Mouse (Mus musculus) intestine, embryonic 16.5 days (tissue): ENCODE data around the gene Ube2c. TPM values are rescaled to one million over a fixed set of nuclear protein-coding genes. Genes with fewer than 3 reads are reported as not detected.
A peak's percentile ranks its signal among the peaks of the same experiment; 100 is the strongest.

Experiments
- ATAC-seq: fragments of 200-750 bp; cut with Nextera tagmentation; 2 replicates; pipeline ENCODE4 v1.8.0; 2017; ENCODE audit warnings: moderate TSS enrichment, moderate library complexity
- H3K27ac ChIP-seq: fragments of 300-500 bp; sonication (generic); 2 replicates; pipeline ENCODE4 v1.5.1; 2014; ENCODE audit warnings: mild to moderate bottlenecking, low read length
- H3K27me3 ChIP-seq: fragments of 300-500 bp; sonication (generic); replicated peaks from 2 replicates; pipeline ENCODE4 v1.6.1; 2014; ENCODE audit warnings: low read length, control low read depth, mixed read lengths; ENCODE audit not compliant: control insufficient read depth, insufficient read depth
- H3K36me3 ChIP-seq: fragments of 300-500 bp; sonication (generic); 2 replicates; pipeline ENCODE4 v1.6.1; 2014; ENCODE audit warnings: low read length, control low read depth; ENCODE audit not compliant: control insufficient read depth, insufficient read depth
- H3K4me1 ChIP-seq: fragments of 300-500 bp; sonication (generic); 2 replicates; pipeline ENCODE4 v1.6.1; 2014; ENCODE audit warnings: low read length, control low read depth, mixed read lengths; ENCODE audit not compliant: control insufficient read depth, insufficient read depth
- H3K4me2 ChIP-seq: fragments of 300-500 bp; sonication (generic); 2 replicates; pipeline ENCODE4 v1.6.1; 2014; ENCODE audit warnings: low read depth, low read length, control low read depth
- H3K4me3 ChIP-seq: fragments of 300-500 bp; sonication (generic); 2 replicates; pipeline ENCODE4 v1.5.1; 2014; ENCODE audit warnings: mild to moderate bottlenecking, low read length
- H3K9ac ChIP-seq: fragments of 300-500 bp; sonication (generic); 2 replicates; pipeline ENCODE4 v1.6.1; 2014; ENCODE audit warnings: low read depth, low read length
- H3K9me3 ChIP-seq: fragments of 300-500 bp; sonication (generic); 2 replicates; pipeline ENCODE4 v1.6.1; 2016; ENCODE audit warnings: low read length, control low read depth; ENCODE audit not compliant: control insufficient read depth
- WGBS: fragments of 180-500 bp; shearing (Covaris S2); extraction: QIAGEN DNeasy Blood & Tissue Kit; methylation state at CpG from one replicate; pipeline ENCODE4 v1.1.7; 2014; 5-methylcytosine and 5-hydroxymethylcytosine counted together
- polyA plus RNA-seq: library from polyadenylated mRNA; unstranded; fragments of >200 nt; fragmentation: Nextera tagmentation; extraction: Ambion mirVana; gene quantifications from 2 replicates; pipeline ENCODE4 v1.2.1, GENCODE M21; 2015

Ube2c gene
- polyA plus RNA-seq, 1 experiment from 2014 or later, result 426 TPM

GRCm38 (mm10) chr2:164758692-164759091, 11.0 kb upstream of the Ube2c start:
- Histone ChIP-seq H3K36me3 (peaks cover 25% of the 10 kb centered on the region), H3K27ac (no peak overlapping the region), H3K9ac (no peak overlapping the region), H3K4me1 (no peaks in the 10 kb centered on the region), H3K4me3 (no peak overlapping the region), H3K4me2 (no peak overlapping the region), H3K27me3 (no peaks in the 10 kb centered on the region), H3K9me3 (no peaks in the 10 kb centered on the region)
- 74% methylated on average over 1 of the region's 1 CpGs for WGBS
- no peak for ATAC-seq

- peaks cover 23% of the 10 kb centered on the region for H3K36me3 ChIP-seq
These were observed 9.5 kb upstream of the Ube2c start for GRCm38 (mm10) chr2:164760059-164760833.

GRCm38 (mm10) chr2:164761502-164761901, 8.2 kb upstream of the Ube2c start:
- no peaks in the 10 kb centered on the region for H3K27me3 ChIP-seq
- H3K27ac ChIP-seq, result no peak overlapping the region
- peak; percentile 80 for ATAC-seq
- H3K9me3 ChIP-seq, result no peaks in the 10 kb centered on the region
- no peak overlapping the region for H3K4me3 ChIP-seq
- H3K9ac ChIP-seq, result no peak overlapping the region
- peaks cover 12% of the 10 kb centered on the region for H3K36me3 ChIP-seq
- no peaks in the 10 kb centered on the region for H3K4me1 ChIP-seq
- 94% methylated on average over 2 of the region's 2 CpGs for WGBS
- no peak overlapping the region for H3K4me2 ChIP-seq

More at GRCm38 (mm10) chr2:164760059-164760833, 9.5 kb upstream of the Ube2c start:
- Histone ChIP-seq H3K9me3 (no peaks in the 10 kb centered on the region), H3K4me3 (no peak overlapping the region), H3K27me3 (no peaks in the 10 kb centered on the region), H3K4me2 (no peak overlapping the region), H3K27ac (no peak overlapping the region), H3K9ac (no peak overlapping the region), H3K4me1 (no peaks in the 10 kb centered on the region)
- WGBS, result 80% methylated on average over 4 of the region's 4 CpGs
- ATAC-seq, result no peak

GRCm38 (mm10) chr2:164761971-164762370, 7.7 kb upstream of the Ube2c start:
- ATAC-seq, result no peak
- Histone ChIP-seq H3K27ac (no peak overlapping the region), H3K4me1 (no peaks in the 10 kb centered on the region), H3K4me3 (no peak overlapping the region), H3K4me2 (no peak overlapping the region), H3K36me3 (peaks cover 12% of the 10 kb centered on the region), H3K27me3 (no peaks in the 10 kb centered on the region), H3K9me3 (no peaks in the 10 kb centered on the region), H3K9ac (no peak overlapping the region)
- WGBS, result 95% methylated on average over 4 of the region's 4 CpGs

- Histone ChIP-seq H3K4me1 (no peaks in the 10 kb centered on the region), H3K9me3 (no peaks in the 10 kb centered on the region), H3K27me3 (no peaks in the 10 kb centered on the region), H3K36me3 (peaks cover 14% of the 10 kb centered on the region), H3K4me2 (no peak overlapping the region), H3K4me3 (no peak overlapping the region), H3K27ac (no peak overlapping the region), H3K9ac (no peak overlapping the region)
- 81% methylated on average over 7 of the region's 7 CpGs for WGBS
- ATAC-seq, result no peak
These were observed 7.1 kb upstream of the Ube2c start for GRCm38 (mm10) chr2:164762593-164762992.

- no peaks in the 10 kb centered on the region for H3K27me3 ChIP-seq
- H3K27ac ChIP-seq, result no peak overlapping the region
- no peak for ATAC-seq
- peaks cover 5% of the 10 kb centered on the region; the same call in 1 of the 2 replicates for H3K4me1 ChIP-seq
- no peak overlapping the region for H3K4me2 ChIP-seq
- H3K4me3 ChIP-seq, result no peak overlapping the region
- 74% methylated on average over 3 of the region's 3 CpGs for WGBS
- peaks cover 17% of the 10 kb centered on the region for H3K36me3 ChIP-seq
- no peak overlapping the region for H3K9ac ChIP-seq
- H3K9me3 ChIP-seq, result no peaks in the 10 kb centered on the region
These were observed 3.9 kb upstream of the Ube2c start for GRCm38 (mm10) chr2:164765841-164766240.

GRCm38 (mm10) chr2:164767812-164768540, 1.7 kb upstream of the Ube2c start:
- ATAC-seq, result no peak
- 93% methylated on average over 15 of the region's 15 CpGs for WGBS
- Histone ChIP-seq H3K4me3 (no peak overlapping the region), H3K36me3 (peaks cover 17% of the 10 kb centered on the region), H3K9me3 (no peaks in the 10 kb centered on the region), H3K27ac (no peak overlapping the region), H3K4me2 (no peak overlapping the region), H3K27me3 (no peaks in the 10 kb centered on the region), H3K4me1 (peaks cover 19% of the 10 kb centered on the region), H3K9ac (no peak overlapping the region)

GRCm38 (mm10) chr2:164770279-164770678, 581 bp downstream of the Ube2c start:
- Histone ChIP-seq H3K27ac (peak overlapping the region; percentile 62), H3K4me1 (peaks cover 22% of the 10 kb centered on the region), H3K36me3 (peaks cover 12% of the 10 kb centered on the region), H3K4me3 (peak overlapping the region; percentile 80), H3K9ac (peak overlapping the region; percentile 80), H3K27me3 (no peaks in the 10 kb centered on the region), H3K9me3 (no peaks in the 10 kb centered on the region), H3K4me2 (peak overlapping the region; percentile 60)
- 2% methylated on average over 15 of the region's 15 CpGs for WGBS
- peak; percentile 32; the same call in 1 of the 2 replicates for ATAC-seq

- Histone ChIP-seq H3K27ac (no peak overlapping the region), H3K36me3 (peaks cover 12% of the 10 kb centered on the region), H3K4me2 (peak overlapping the region; percentile 60), H3K9ac (peak overlapping the region; percentile 80), H3K27me3 (no peaks in the 10 kb centered on the region), H3K9me3 (no peaks in the 10 kb centered on the region), H3K4me3 (peak overlapping the region; percentile 80), H3K4me1 (peaks cover 22% of the 10 kb centered on the region)
- 64% methylated on average over 8 of the region's 8 CpGs for WGBS
- ATAC-seq, result no peak
These were observed 1.4 kb downstream of the Ube2c start for GRCm38 (mm10) chr2:164771123-164771522.
